Mouse (Mus musculus): ENCODE data around the gene Mturn. TPM values are rescaled to one million over a fixed set of nuclear protein-coding genes. Genes with fewer than 3 reads are reported as not detected.

Gene Mturn
- total RNA-seq, 1 experiment = 4.2 TPM

DNA sequence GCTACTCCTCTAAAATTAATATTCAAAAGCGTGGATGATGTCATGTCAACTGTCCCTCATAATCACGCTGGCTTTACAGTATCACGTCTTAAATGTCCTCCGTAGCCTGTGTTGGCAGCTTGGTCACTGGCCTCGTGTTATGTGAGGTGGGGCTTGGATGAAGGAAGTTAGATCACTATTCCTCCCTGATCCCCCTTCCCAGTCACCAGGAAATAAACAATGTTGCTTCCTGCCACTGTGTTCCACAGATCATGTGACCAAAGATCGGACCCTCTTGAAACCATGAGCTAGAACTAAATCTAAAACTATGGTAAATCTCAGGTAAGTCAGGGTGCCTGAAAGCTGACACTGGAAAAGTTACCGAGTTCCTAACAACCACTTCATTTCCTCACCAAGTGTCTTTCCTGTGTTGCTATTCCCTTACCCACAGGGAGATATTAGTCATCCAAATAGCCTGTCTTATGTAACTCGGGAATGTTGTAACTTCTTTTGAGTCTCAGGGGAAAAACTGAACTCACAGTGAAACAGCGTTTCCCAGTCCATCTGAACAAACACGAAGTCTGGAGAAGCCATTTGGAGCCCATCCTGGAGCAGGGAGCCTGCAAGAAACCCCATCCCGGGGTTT is 25.8 kb upstream of the Mturn start:
- Histone ChIP-seq H3K4me3 (ENCODE audit: insufficient read depth in 1 of 2, low read depth in 1 of 2, low read length in 2 of 2, poor library complexity in 1 of 2, severe bottlenecking in 1 of 2) (no peak overlapping the region), H3K36me3 (ENCODE audit: control insufficient read depth, insufficient read depth, low read length, poor library complexity, severe bottlenecking) (no peaks in the 10 kb centered on the region), H3K4me1 (ENCODE audit: control insufficient read depth in 2 of 2, insufficient read depth in 2 of 2, low read length in 2 of 2, poor library complexity in 1 of 2) (no peaks in the 10 kb centered on the region; a peak in 1 of 4 replicates), H3K9me3 (ENCODE audit: control insufficient read depth, insufficient read depth, low read depth, low read length) (no peaks in the 10 kb centered on the region), H3K9ac (ENCODE audit: insufficient read depth, low read depth, low read length, poor library complexity, severe bottlenecking) (no peak overlapping the region), H3K27ac (ENCODE audit: insufficient read depth, low read depth, low read length, poor library complexity, severe bottlenecking) (no peak overlapping the region)
- in situ Hi-C loops (cut with MboI; ENCODE audit: low sequenced_read_pairs in 2 of 2, unreplicated experiment in 2 of 2) = no loop called here
- DNase-seq (ENCODE audit: low read depth, low spot score) = no peak
- no peak for TF ChIP-seq ZNF384 (IDR thresholded peaks at IDR 0.05; ENCODE audit: low read depth, low read length)
- no peak for TF ChIP-seq MAFK (IDR thresholded peaks at IDR 0.05; ENCODE audit: insufficient read depth, low read depth, low read length)
- no peak for TF ChIP-seq HCFC1 (IDR thresholded peaks at IDR 0.05; ENCODE audit: borderline replicate concordance, insufficient read depth, low read length)
- no peak for TF ChIP-seq ZC3H11A (IDR thresholded peaks at IDR 0.05; ENCODE audit: borderline replicate concordance, low read depth, low read length)
- no peak for TF ChIP-seq CHD2 (IDR thresholded peaks at IDR 0.05; ENCODE audit: low read depth, low read length)

DNA sequence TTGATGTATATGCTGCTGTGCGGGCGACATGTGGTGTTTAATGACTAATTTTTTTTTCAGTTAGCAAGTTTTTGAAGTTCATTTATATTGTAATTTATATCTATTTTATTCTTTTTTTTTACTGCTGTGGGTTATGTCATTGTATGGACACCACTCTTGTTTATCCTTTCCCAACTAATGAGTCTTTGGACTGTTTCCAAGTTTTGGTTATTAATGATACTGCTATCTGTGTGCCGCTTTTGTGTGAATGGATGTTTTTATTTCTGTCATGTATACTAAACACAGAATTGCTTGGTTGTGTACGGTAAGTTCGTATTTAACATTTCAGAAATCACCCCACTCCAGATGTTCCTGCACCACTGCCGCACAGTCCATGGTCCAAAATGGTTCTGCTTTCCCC is 23.6 kb upstream of the Mturn start:
- no peak overlapping the region for H3K27ac ChIP-seq (ENCODE audit: insufficient read depth, low read depth, low read length, poor library complexity, severe bottlenecking)
- no peak for DNase-seq (ENCODE audit: low read depth, low spot score)
- H3K4me1 ChIP-seq (ENCODE audit: control insufficient read depth in 2 of 2, insufficient read depth in 2 of 2, low read length in 2 of 2, poor library complexity in 1 of 2) = no peaks in the 10 kb centered on the region
- no peak overlapping the region for H3K4me3 ChIP-seq (ENCODE audit: insufficient read depth in 1 of 2, low read depth in 1 of 2, low read length in 2 of 2, poor library complexity in 1 of 2, severe bottlenecking in 1 of 2)
- H3K36me3 ChIP-seq (ENCODE audit: control insufficient read depth, insufficient read depth, low read length, poor library complexity, severe bottlenecking) = no peaks in the 10 kb centered on the region
- in situ Hi-C loops (cut with MboI; ENCODE audit: low sequenced_read_pairs in 2 of 2, unreplicated experiment in 2 of 2) = no loop called here
- no peak overlapping the region for H3K9ac ChIP-seq (ENCODE audit: insufficient read depth, low read depth, low read length, poor library complexity, severe bottlenecking)
- H3K9me3 ChIP-seq (ENCODE audit: control insufficient read depth, insufficient read depth, low read depth, low read length) = no peaks in the 10 kb centered on the region
- TF ChIP-seq HCFC1 (IDR thresholded peaks at IDR 0.05; ENCODE audit: borderline replicate concordance, insufficient read depth, low read length) (no peak), ZNF384 (IDR thresholded peaks at IDR 0.05; ENCODE audit: low read depth, low read length) (no peak), ZC3H11A (IDR thresholded peaks at IDR 0.05; ENCODE audit: borderline replicate concordance, low read depth, low read length) (no peak), MAFK (IDR thresholded peaks at IDR 0.05; ENCODE audit: insufficient read depth, low read depth, low read length) (no peak), CHD2 (IDR thresholded peaks at IDR 0.05; ENCODE audit: low read depth, low read length) (no peak)

DNA sequence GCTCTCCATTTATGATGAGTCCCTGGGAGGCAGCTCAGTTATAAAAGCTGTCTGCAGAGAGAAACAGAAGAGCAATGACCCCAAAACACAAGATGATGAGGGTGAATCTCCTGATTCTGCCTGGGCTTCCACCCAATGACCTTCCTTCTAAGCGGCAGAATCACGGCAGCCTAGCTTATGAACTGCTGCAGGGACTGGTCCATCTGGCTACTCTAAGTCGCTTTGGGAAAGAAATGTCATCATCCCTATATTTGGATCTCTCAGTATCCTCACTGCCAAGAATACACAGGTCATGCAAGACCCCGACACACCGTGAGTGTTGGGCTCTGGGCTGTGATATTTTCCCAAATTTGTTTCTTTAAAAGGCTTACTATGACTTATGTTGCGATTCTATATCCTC is 11.6 kb upstream of the Mturn start:
- Histone ChIP-seq H3K36me3 (ENCODE audit: control insufficient read depth, insufficient read depth, low read length, poor library complexity, severe bottlenecking) (no peaks in the 10 kb centered on the region), H3K27ac (ENCODE audit: insufficient read depth, low read depth, low read length, poor library complexity, severe bottlenecking) (no peak overlapping the region), H3K4me1 (ENCODE audit: control insufficient read depth in 2 of 2, insufficient read depth in 2 of 2, low read length in 2 of 2, poor library complexity in 1 of 2) (peaks cover 0 to 5% of the 10 kb centered on the region in 2 experiments; a peak in 2 of 4 replicates), H3K4me3 (ENCODE audit: insufficient read depth in 1 of 2, low read depth in 1 of 2, low read length in 2 of 2, poor library complexity in 1 of 2, severe bottlenecking in 1 of 2) (no peak overlapping the region), H3K9me3 (ENCODE audit: control insufficient read depth, insufficient read depth, low read depth, low read length) (no peaks in the 10 kb centered on the region), H3K9ac (ENCODE audit: insufficient read depth, low read depth, low read length, poor library complexity, severe bottlenecking) (no peak overlapping the region)
- TF ChIP-seq HCFC1 (IDR thresholded peaks at IDR 0.05; ENCODE audit: borderline replicate concordance, insufficient read depth, low read length) (no peak), MAFK (IDR thresholded peaks at IDR 0.05; ENCODE audit: insufficient read depth, low read depth, low read length) (no peak), ZNF384 (IDR thresholded peaks at IDR 0.05; ENCODE audit: low read depth, low read length) (no peak), ZC3H11A (IDR thresholded peaks at IDR 0.05; ENCODE audit: borderline replicate concordance, low read depth, low read length) (no peak), CHD2 (IDR thresholded peaks at IDR 0.05; ENCODE audit: low read depth, low read length) (no peak)
- in situ Hi-C loops (cut with MboI; ENCODE audit: low sequenced_read_pairs in 2 of 2, unreplicated experiment in 2 of 2) = no loop called here
- no peak for DNase-seq (ENCODE audit: low read depth, low spot score)

DNA sequence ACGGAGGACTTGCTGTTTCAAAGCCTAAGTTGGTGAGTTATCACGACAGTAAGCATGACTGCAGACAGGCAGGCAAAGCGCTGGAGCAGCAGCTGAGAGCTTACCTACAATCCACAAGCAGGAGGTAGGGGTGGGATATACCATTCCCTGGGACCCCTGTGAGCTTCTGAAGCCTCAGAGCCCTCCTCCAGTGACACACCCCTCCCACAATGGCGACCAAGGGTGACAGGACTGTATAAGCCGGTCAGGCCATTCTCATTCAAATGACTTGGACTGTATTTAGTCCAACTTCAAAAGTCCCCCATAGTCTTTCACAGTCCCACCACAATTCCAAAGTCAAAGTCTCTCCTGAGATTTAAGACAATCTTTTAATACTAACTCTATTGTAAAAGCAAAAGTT is 8.5 kb upstream of the Mturn start:
- DNase-seq (ENCODE audit: low read depth, low spot score) = peak; percentile 40
- in situ Hi-C loops (cut with MboI; ENCODE audit: low sequenced_read_pairs in 2 of 2, unreplicated experiment in 2 of 2) = no loop called here

More for the DNA sequence above, 8.5 kb upstream of the Mturn start:
- Histone ChIP-seq H3K4me1 (ENCODE audit: control insufficient read depth in 2 of 2, insufficient read depth in 2 of 2, low read length in 2 of 2, poor library complexity in 1 of 2) (peaks cover 0 to 5% of the 10 kb centered on the region in 2 experiments; a peak in 2 of 4 replicates), H3K9ac (ENCODE audit: insufficient read depth, low read depth, low read length, poor library complexity, severe bottlenecking) (no peak overlapping the region), H3K9me3 (ENCODE audit: control insufficient read depth, insufficient read depth, low read depth, low read length) (no peaks in the 10 kb centered on the region), H3K4me3 (ENCODE audit: insufficient read depth in 1 of 2, low read depth in 1 of 2, low read length in 2 of 2, poor library complexity in 1 of 2, severe bottlenecking in 1 of 2) (no peak overlapping the region), H3K27ac (ENCODE audit: insufficient read depth, low read depth, low read length, poor library complexity, severe bottlenecking) (no peak overlapping the region), H3K36me3 (ENCODE audit: control insufficient read depth, insufficient read depth, low read length, poor library complexity, severe bottlenecking) (no peaks in the 10 kb centered on the region)
- no peak for TF ChIP-seq MAFK (IDR thresholded peaks at IDR 0.05; ENCODE audit: insufficient read depth, low read depth, low read length)
- no peak for TF ChIP-seq CHD2 (IDR thresholded peaks at IDR 0.05; ENCODE audit: low read depth, low read length)
- no peak for TF ChIP-seq HCFC1 (IDR thresholded peaks at IDR 0.05; ENCODE audit: borderline replicate concordance, insufficient read depth, low read length)
- TF ChIP-seq ZC3H11A (IDR thresholded peaks at IDR 0.05; ENCODE audit: borderline replicate concordance, low read depth, low read length) = no peak
- no peak for TF ChIP-seq ZNF384 (IDR thresholded peaks at IDR 0.05; ENCODE audit: low read depth, low read length)
